Mouse (Mus musculus) testis, adult 2 months (tissue): ENCODE data around the gene Rsph6a.

Experiments
- CTCF ChIP-seq: fragments of 200-500 bp; IDR thresholded peaks from 2 replicates; pipeline ENCODE4 v1.5.1; 2012; ENCODE audit warnings: low read depth, mild to moderate bottlenecking, inconsistent platforms, low read length, moderate library complexity; ENCODE audit not compliant: control insufficient read depth, insufficient read depth, insufficient replicate concordance
- POLR2A ChIP-seq: fragments of 200-500 bp; IDR thresholded peaks from 2 replicates; pipeline ENCODE4 v1.6.1; 2012; ENCODE audit warnings: low read depth, mild to moderate bottlenecking, inconsistent platforms, low read length, moderate library complexity; ENCODE audit not compliant: control insufficient read depth

DNA sequence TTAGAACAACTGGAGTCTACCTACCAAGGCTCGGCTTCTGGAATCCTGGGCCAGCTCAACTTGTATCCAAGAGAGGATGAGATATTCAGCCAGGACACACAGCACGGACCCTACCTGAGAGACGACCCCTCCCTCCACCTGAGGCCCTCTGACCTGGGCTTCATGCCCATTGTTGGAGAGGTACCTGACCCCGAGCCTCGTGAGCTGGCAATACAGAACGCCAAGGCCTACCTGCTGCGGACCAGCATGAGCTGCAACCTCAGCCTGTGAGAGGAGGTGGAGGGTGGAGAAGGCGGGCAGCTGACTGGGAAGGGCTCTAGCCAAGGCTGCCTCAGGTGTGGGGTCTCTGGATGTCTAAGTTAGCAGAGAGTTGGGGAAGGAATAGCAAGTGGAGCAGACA is 618 bp downstream of the Rsph6a start:
- no peak for TF ChIP-seq POLR2A
- no peak for TF ChIP-seq CTCF
